Mouse (Mus musculus): ENCODE measurements around the gene Ism1. TPM values are rescaled to one million over a fixed set of nuclear protein-coding genes. Genes with fewer than 3 reads are reported as not detected.

Ism1 gene
- polyA plus RNA-seq, 1 experiment from 2014 or later: 0.79 TPM

GRCm38 (mm10) chr2:139724202-139724838 is 46.3 kb downstream of the Ism1 start:
- Histone ChIP-seq H3K27me3 (ENCODE audit: control insufficient read depth, insufficient read depth, low read length) (no peaks in the 10 kb centered on the region), H3K36me3 (ENCODE audit: control insufficient read depth, insufficient read depth, low read length) (no peaks in the 10 kb centered on the region), H3K27ac (ENCODE audit: low read depth, low read length) (no peak overlapping the region), H3K4me3 (ENCODE audit: low read depth, low read length) (no peak overlapping the region), H3K4me2 (replicated peaks; ENCODE audit: low read depth, low read length) (no peak overlapping the region), H3K9ac (ENCODE audit: low read depth, low read length) (no peak overlapping the region), H3K9me3 (ENCODE audit: control insufficient read depth, low read length) (no peaks in the 10 kb centered on the region), H3K4me1 (replicated peaks; ENCODE audit: control insufficient read depth, insufficient read depth, low read length) (no peaks in the 10 kb centered on the region)
- ATAC-seq (ENCODE audit: low FRiP score): no peak
- DNase-seq (ENCODE audit: low spot score): no peak
- 84% methylated on average over 4 of the region's 4 CpGs for WGBS

GRCm38 (mm10) chr2:139725328-139725727 is 47.4 kb downstream of the Ism1 start:
- WGBS: 68% methylated on average over 3 of the region's 3 CpGs
- H3K27me3 ChIP-seq (ENCODE audit: control insufficient read depth, insufficient read depth, low read length): no peaks in the 10 kb centered on the region
- ATAC-seq (ENCODE audit: low FRiP score): no peak
- no peak overlapping the region for H3K9ac ChIP-seq (ENCODE audit: low read depth, low read length)
- H3K4me2 ChIP-seq (replicated peaks; ENCODE audit: low read depth, low read length): no peak overlapping the region
- no peak overlapping the region for H3K27ac ChIP-seq (ENCODE audit: low read depth, low read length)
- no peaks in the 10 kb centered on the region for H3K4me1 ChIP-seq (replicated peaks; ENCODE audit: control insufficient read depth, insufficient read depth, low read length)
- DNase-seq (ENCODE audit: low spot score): no peak
- H3K9me3 ChIP-seq (ENCODE audit: control insufficient read depth, low read length): no peaks in the 10 kb centered on the region
- no peaks in the 10 kb centered on the region for H3K36me3 ChIP-seq (ENCODE audit: control insufficient read depth, insufficient read depth, low read length)
- H3K4me3 ChIP-seq (ENCODE audit: low read depth, low read length): no peak overlapping the region

- DNase-seq (ENCODE audit: low spot score) (no peak), ATAC-seq (ENCODE audit: low FRiP score) (no peak)
- H3K9ac ChIP-seq (ENCODE audit: low read depth, low read length): no peak overlapping the region
- no peaks in the 10 kb centered on the region for H3K4me1 ChIP-seq (replicated peaks; ENCODE audit: control insufficient read depth, insufficient read depth, low read length)
- no peak overlapping the region for H3K27ac ChIP-seq (ENCODE audit: low read depth, low read length)
- H3K36me3 ChIP-seq (ENCODE audit: control insufficient read depth, insufficient read depth, low read length): no peaks in the 10 kb centered on the region
- no peak overlapping the region for H3K4me2 ChIP-seq (replicated peaks; ENCODE audit: low read depth, low read length)
- no peak overlapping the region for H3K4me3 ChIP-seq (ENCODE audit: low read depth, low read length)
- no peaks in the 10 kb centered on the region for H3K27me3 ChIP-seq (ENCODE audit: control insufficient read depth, insufficient read depth, low read length)
- no peaks in the 10 kb centered on the region for H3K9me3 ChIP-seq (ENCODE audit: control insufficient read depth, low read length)
- WGBS: 85% methylated on average over 2 of the region's 2 CpGs
These were observed 50.1 kb downstream of the Ism1 start for GRCm38 (mm10) chr2:139728060-139728459.

GRCm38 (mm10) chr2:139729377-139729776 is 51.4 kb downstream of the Ism1 start:
- no peak for DNase-seq (ENCODE audit: low spot score)
- Histone ChIP-seq H3K9ac (ENCODE audit: low read depth, low read length) (no peak overlapping the region), H3K9me3 (ENCODE audit: control insufficient read depth, low read length) (no peaks in the 10 kb centered on the region), H3K4me2 (replicated peaks; ENCODE audit: low read depth, low read length) (no peak overlapping the region), H3K4me3 (ENCODE audit: low read depth, low read length) (no peak overlapping the region), H3K4me1 (replicated peaks; ENCODE audit: control insufficient read depth, insufficient read depth, low read length) (no peaks in the 10 kb centered on the region), H3K27me3 (ENCODE audit: control insufficient read depth, insufficient read depth, low read length) (no peaks in the 10 kb centered on the region), H3K36me3 (ENCODE audit: control insufficient read depth, insufficient read depth, low read length) (no peaks in the 10 kb centered on the region), H3K27ac (ENCODE audit: low read depth, low read length) (no peak overlapping the region)
- no peak for ATAC-seq (ENCODE audit: low FRiP score)
- 82% methylated on average over 5 of the region's 5 CpGs for WGBS

GRCm38 (mm10) chr2:139742381-139742780 is 64.4 kb downstream of the Ism1 start:
- Histone ChIP-seq H3K9me3 (ENCODE audit: control insufficient read depth, low read length) (no peaks in the 10 kb centered on the region), H3K36me3 (ENCODE audit: control insufficient read depth, insufficient read depth, low read length) (no peaks in the 10 kb centered on the region), H3K4me1 (replicated peaks; ENCODE audit: control insufficient read depth, insufficient read depth, low read length) (no peaks in the 10 kb centered on the region), H3K27ac (ENCODE audit: low read depth, low read length) (no peak overlapping the region), H3K27me3 (ENCODE audit: control insufficient read depth, insufficient read depth, low read length) (no peaks in the 10 kb centered on the region), H3K4me2 (replicated peaks; ENCODE audit: low read depth, low read length) (no peak overlapping the region), H3K9ac (ENCODE audit: low read depth, low read length) (no peak overlapping the region), H3K4me3 (ENCODE audit: low read depth, low read length) (no peak overlapping the region)
- ATAC-seq (ENCODE audit: low FRiP score) (no peak; the same call in 1 of the 2 replicates), DNase-seq (ENCODE audit: low spot score) (no peak)
- 84% methylated on average over 1 of the region's 1 CpGs for WGBS

GRCm38 (mm10) chr2:139757021-139757420 is 79.0 kb downstream of the Ism1 start:
- Histone ChIP-seq H3K9ac (ENCODE audit: low read depth, low read length) (no peak overlapping the region), H3K27ac (ENCODE audit: low read depth, low read length) (no peak overlapping the region), H3K9me3 (ENCODE audit: control insufficient read depth, low read length) (no peaks in the 10 kb centered on the region), H3K4me3 (ENCODE audit: low read depth, low read length) (no peak overlapping the region), H3K4me2 (replicated peaks; ENCODE audit: low read depth, low read length) (no peak overlapping the region), H3K36me3 (ENCODE audit: control insufficient read depth, insufficient read depth, low read length) (no peaks in the 10 kb centered on the region), H3K27me3 (ENCODE audit: control insufficient read depth, insufficient read depth, low read length) (no peaks in the 10 kb centered on the region), H3K4me1 (replicated peaks; ENCODE audit: control insufficient read depth, insufficient read depth, low read length) (no peaks in the 10 kb centered on the region)
- 74% methylated on average over 8 of the region's 8 CpGs for WGBS
- ATAC-seq (ENCODE audit: low FRiP score) (peak; percentile 91), DNase-seq (ENCODE audit: low spot score) (peak; percentile 27)

- Histone ChIP-seq H3K36me3 (ENCODE audit: control insufficient read depth, insufficient read depth, low read length) (no peaks in the 10 kb centered on the region), H3K4me3 (ENCODE audit: low read depth, low read length) (no peak overlapping the region), H3K9me3 (ENCODE audit: control insufficient read depth, low read length) (no peaks in the 10 kb centered on the region), H3K27ac (ENCODE audit: low read depth, low read length) (no peak overlapping the region), H3K4me2 (replicated peaks; ENCODE audit: low read depth, low read length) (no peak overlapping the region), H3K4me1 (replicated peaks; ENCODE audit: control insufficient read depth, insufficient read depth, low read length) (no peaks in the 10 kb centered on the region), H3K9ac (ENCODE audit: low read depth, low read length) (no peak overlapping the region), H3K27me3 (ENCODE audit: control insufficient read depth, insufficient read depth, low read length) (no peaks in the 10 kb centered on the region)
- WGBS: 97% methylated on average over 1 of the region's 1 CpGs
- ATAC-seq (ENCODE audit: low FRiP score) (peak; percentile 54), DNase-seq (ENCODE audit: low spot score) (no peak)
These were observed 79.5 kb downstream of the Ism1 start for GRCm38 (mm10) chr2:139757456-139757855.

- H3K4me2 ChIP-seq (replicated peaks; ENCODE audit: low read depth, low read length): no peak overlapping the region
- H3K27ac ChIP-seq (ENCODE audit: low read depth, low read length): no peak overlapping the region
- WGBS: 74% methylated on average over 5 of the region's 5 CpGs
- no peaks in the 10 kb centered on the region for H3K9me3 ChIP-seq (ENCODE audit: control insufficient read depth, low read length)
- H3K9ac ChIP-seq (ENCODE audit: low read depth, low read length): no peak overlapping the region
- H3K4me1 ChIP-seq (replicated peaks; ENCODE audit: control insufficient read depth, insufficient read depth, low read length): no peaks in the 10 kb centered on the region
- H3K4me3 ChIP-seq (ENCODE audit: low read depth, low read length): no peak overlapping the region
- no peaks in the 10 kb centered on the region for H3K27me3 ChIP-seq (ENCODE audit: control insufficient read depth, insufficient read depth, low read length)
- no peaks in the 10 kb centered on the region for H3K36me3 ChIP-seq (ENCODE audit: control insufficient read depth, insufficient read depth, low read length)
- ATAC-seq (ENCODE audit: low FRiP score) (no peak), DNase-seq (ENCODE audit: low spot score) (no peak)
These were observed 86.4 kb downstream of the Ism1 start for GRCm38 (mm10) chr2:139764355-139764754.

- H3K27me3 ChIP-seq (ENCODE audit: control insufficient read depth, insufficient read depth, low read length): no peaks in the 10 kb centered on the region
- no peak overlapping the region for H3K4me3 ChIP-seq (ENCODE audit: low read depth, low read length)
- no peak overlapping the region for H3K27ac ChIP-seq (ENCODE audit: low read depth, low read length)
- H3K36me3 ChIP-seq (ENCODE audit: control insufficient read depth, insufficient read depth, low read length): no peaks in the 10 kb centered on the region
- no peak overlapping the region for H3K4me2 ChIP-seq (replicated peaks; ENCODE audit: low read depth, low read length)
- 83% methylated on average over 8 of the region's 8 CpGs for WGBS
- H3K9me3 ChIP-seq (ENCODE audit: control insufficient read depth, low read length): no peaks in the 10 kb centered on the region
- no peaks in the 10 kb centered on the region for H3K4me1 ChIP-seq (replicated peaks; ENCODE audit: control insufficient read depth, insufficient read depth, low read length)
- ATAC-seq (ENCODE audit: low FRiP score) (no peak), DNase-seq (ENCODE audit: low spot score) (no peak)
- H3K9ac ChIP-seq (ENCODE audit: low read depth, low read length): no peak overlapping the region
These were observed 97.1 kb downstream of the Ism1 start for GRCm38 (mm10) chr2:139774949-139775570.

Data from hindbrain, embryonic 11.5 days (tissue).